Mouse (Mus musculus) midbrain, embryonic 15.5 days (tissue): ENCODE measurements at regions not wholly inside any gene's neighbourhood (a gene's known extent, or its start where the extent isn't known, plus 50 kb on each side); places are given as distances from the start of the nearest gene placed in this dataset.

ENCODE experiments used
- ATAC-seq: fragments of 200-750 bp; cut with Nextera tagmentation; replicated peaks from 2 replicates; pipeline ENCODE4 v1.8.0; 2017; ENCODE audit warnings: moderate TSS enrichment
- H3K27ac ChIP-seq: fragments of 300-500 bp; sonication (generic); 2 replicates; pipeline ENCODE4 v1.5.1; 2015; ENCODE audit warnings: mild to moderate bottlenecking, inconsistent platforms
- H3K27me3 ChIP-seq: fragments of 300-500 bp; sonication (generic); replicated peaks from 2 replicates; pipeline ENCODE4 v1.6.1; 2015; ENCODE audit warnings: inconsistent platforms
- H3K36me3 ChIP-seq: fragments of 300-500 bp; sonication (generic); replicated peaks from 2 replicates; pipeline ENCODE4 v1.6.1; 2015; ENCODE audit warnings: inconsistent platforms
- H3K4me1 ChIP-seq: fragments of 300-500 bp; sonication (generic); 2 replicates; pipeline ENCODE4 v1.6.1; 2015; ENCODE audit warnings: inconsistent platforms
- H3K4me2 ChIP-seq: fragments of 300-500 bp; sonication (generic); 2 replicates; pipeline ENCODE4 v1.6.1; 2015; ENCODE audit warnings: inconsistent platforms, mild to moderate bottlenecking, moderate library complexity
- H3K4me3 ChIP-seq: fragments of 300-500 bp; sonication (generic); 2 replicates; pipeline ENCODE4 v1.5.1; 2015; ENCODE audit warnings: mild to moderate bottlenecking, inconsistent platforms
- H3K9ac ChIP-seq: fragments of 300-500 bp; sonication (generic); 2 replicates; pipeline ENCODE4 v1.6.1; 2015; ENCODE audit warnings: mild to moderate bottlenecking, inconsistent platforms
- H3K9me3 ChIP-seq: fragments of 300-500 bp; sonication (generic); 2 replicates; pipeline ENCODE4 v1.6.1; 2016; ENCODE audit warnings: inconsistent platforms
- WGBS: fragments of 180-500 bp; shearing (Covaris S2); methylation state at CpG from one replicate; pipeline ENCODE4 v1.1.7; 2015; ENCODE audit warnings: mixed read lengths; 5-methylcytosine and 5-hydroxymethylcytosine counted together

GRCm38 (mm10) chr9:63843431-63843830 is 85.6 kb upstream of the Smad3 start:
- H3K4me3 ChIP-seq: no peak overlapping the region
- no peaks in the 10 kb centered on the region for H3K4me1 ChIP-seq
- no peak overlapping the region for H3K27ac ChIP-seq
- no peak overlapping the region for H3K9ac ChIP-seq
- 0 out of 2 replicates have a peak, but pooled peaks have one; percentile 11 for ATAC-seq
- H3K36me3 ChIP-seq: no peaks in the 10 kb centered on the region
- H3K27me3 ChIP-seq: no peaks in the 10 kb centered on the region
- no peak overlapping the region for H3K4me2 ChIP-seq
- H3K9me3 ChIP-seq: no peaks in the 10 kb centered on the region
- 52% methylated on average over 2 of the region's 2 CpGs for WGBS

- H3K36me3 ChIP-seq: no peaks in the 10 kb centered on the region
- no peak overlapping the region for H3K9ac ChIP-seq
- H3K4me1 ChIP-seq: no peaks in the 10 kb centered on the region
- WGBS: 91% methylated on average over 14 of the region's 14 CpGs
- no peak overlapping the region for H3K27ac ChIP-seq
- no peak overlapping the region for H3K4me3 ChIP-seq
- no peak overlapping the region for H3K4me2 ChIP-seq
- no peak for ATAC-seq
- no peaks in the 10 kb centered on the region for H3K27me3 ChIP-seq
- no peaks in the 10 kb centered on the region for H3K9me3 ChIP-seq
These were observed 83.3 kb upstream of the Smad3 start for GRCm38 (mm10) chr9:63841102-63841501.

GRCm38 (mm10) chr9:63838996-63839772 is 81.4 kb upstream of the Smad3 start:
- Histone ChIP-seq H3K36me3 (no peaks in the 10 kb centered on the region), H3K27ac (no peak overlapping the region), H3K27me3 (no peaks in the 10 kb centered on the region), H3K4me3 (no peak overlapping the region), H3K4me2 (no peak overlapping the region), H3K9me3 (no peaks in the 10 kb centered on the region), H3K4me1 (no peaks in the 10 kb centered on the region), H3K9ac (no peak overlapping the region)
- 90% methylated on average over 14 of the region's 14 CpGs for WGBS
- no peak for ATAC-seq

- H3K9me3 ChIP-seq: no peaks in the 10 kb centered on the region
- no peak overlapping the region for H3K9ac ChIP-seq
- ATAC-seq: no peak
- no peaks in the 10 kb centered on the region for H3K27me3 ChIP-seq
- 78% methylated on average over 6 of the region's 6 CpGs for WGBS
- H3K36me3 ChIP-seq: no peaks in the 10 kb centered on the region
- no peak overlapping the region for H3K4me2 ChIP-seq
- no peak overlapping the region for H3K27ac ChIP-seq
- no peak overlapping the region for H3K4me3 ChIP-seq
- no peaks in the 10 kb centered on the region for H3K4me1 ChIP-seq
These were observed 79.8 kb upstream of the Smad3 start for GRCm38 (mm10) chr9:63837552-63837951.

GRCm38 (mm10) chr9:63836565-63837284 is 78.9 kb upstream of the Smad3 start:
- ATAC-seq: no peak
- H3K9ac ChIP-seq: no peak overlapping the region
- WGBS: 70% methylated on average over 5 of the region's 5 CpGs

GRCm38 (mm10) chr9:63836036-63836435 is 78.2 kb upstream of the Smad3 start:
- no peaks in the 10 kb centered on the region for H3K4me1 ChIP-seq
- H3K4me3 ChIP-seq: no peak overlapping the region
- 50% methylated on average over 11 of the region's 11 CpGs for WGBS
- no peaks in the 10 kb centered on the region for H3K36me3 ChIP-seq
- no peak overlapping the region for H3K4me2 ChIP-seq
- no peaks in the 10 kb centered on the region for H3K27me3 ChIP-seq
- ATAC-seq: no peak
- H3K9ac ChIP-seq: no peak overlapping the region
- no peak overlapping the region for H3K27ac ChIP-seq
- no peaks in the 10 kb centered on the region for H3K9me3 ChIP-seq

More at GRCm38 (mm10) chr9:63836565-63837284, 78.9 kb upstream of the Smad3 start:
- H3K4me2 ChIP-seq: no peak overlapping the region
- H3K27ac ChIP-seq: no peak overlapping the region
- H3K27me3 ChIP-seq: no peaks in the 10 kb centered on the region
- H3K4me1 ChIP-seq: no peaks in the 10 kb centered on the region
- no peaks in the 10 kb centered on the region for H3K36me3 ChIP-seq
- no peaks in the 10 kb centered on the region for H3K9me3 ChIP-seq
- no peak overlapping the region for H3K4me3 ChIP-seq

GRCm38 (mm10) chr9:63834416-63834815 is 76.6 kb upstream of the Smad3 start:
- 85% methylated on average over 3 of the region's 3 CpGs for WGBS
- H3K27ac ChIP-seq: no peak overlapping the region
- no peak for ATAC-seq

GRCm38 (mm10) chr9:63818163-63818562 is 60.4 kb upstream of the Smad3 start:
- no peaks in the 10 kb centered on the region for H3K9me3 ChIP-seq
- no peak overlapping the region for H3K9ac ChIP-seq
- 85% methylated on average over 3 of the region's 3 CpGs for whole genome bisulfite sequencing
- H3K4me3 ChIP-seq: no peak overlapping the region
- no peak overlapping the region for H3K27ac ChIP-seq
- ATAC-seq: no peak
- no peaks in the 10 kb centered on the region for H3K27me3 ChIP-seq
- H3K36me3 ChIP-seq: no peaks in the 10 kb centered on the region
- H3K4me1 ChIP-seq: no peaks in the 10 kb centered on the region
- no peak overlapping the region for H3K4me2 ChIP-seq

More at GRCm38 (mm10) chr9:63834416-63834815, 76.6 kb upstream of the Smad3 start:
- no peaks in the 10 kb centered on the region for H3K4me1 ChIP-seq
- H3K4me2 ChIP-seq: no peak overlapping the region
- H3K9ac ChIP-seq: no peak overlapping the region
- no peaks in the 10 kb centered on the region for H3K27me3 ChIP-seq
- no peaks in the 10 kb centered on the region for H3K9me3 ChIP-seq
- H3K36me3 ChIP-seq: no peaks in the 10 kb centered on the region
- H3K4me3 ChIP-seq: no peak overlapping the region

GRCm38 (mm10) chr9:63816540-63816939 is 58.7 kb upstream of the Smad3 start:
- H3K36me3 ChIP-seq: no peaks in the 10 kb centered on the region
- no peak overlapping the region for H3K9ac ChIP-seq
- H3K27ac ChIP-seq: no peak overlapping the region
- no peak overlapping the region for H3K4me2 ChIP-seq
- no peaks in the 10 kb centered on the region for H3K9me3 ChIP-seq
- H3K27me3 ChIP-seq: no peaks in the 10 kb centered on the region
- peaks cover 6% of the 10 kb centered on the region; the same call in 1 of the 2 replicates for H3K4me1 ChIP-seq
- no peak overlapping the region for H3K4me3 ChIP-seq
- 63% methylated on average over 2 of the region's 2 CpGs for WGBS
- no peak for ATAC-seq

GRCm38 (mm10) chr9:63809901-63810587 is 52.2 kb upstream of the Smad3 start:
- no peak overlapping the region for H3K4me3 ChIP-seq
- H3K4me2 ChIP-seq: no peak overlapping the region
- H3K4me1 ChIP-seq: peaks cover 8% of the 10 kb centered on the region; the same call in 1 of the 2 replicates
- H3K27ac ChIP-seq: no peak overlapping the region
- no peak overlapping the region for H3K9ac ChIP-seq
- H3K36me3 ChIP-seq: no peaks in the 10 kb centered on the region
- 46% methylated on average over 3 of the region's 3 CpGs for WGBS
- H3K9me3 ChIP-seq: no peaks in the 10 kb centered on the region
- no peak for ATAC-seq
- no peaks in the 10 kb centered on the region for H3K27me3 ChIP-seq
